Mouse (Mus musculus): ENCODE data around the gene Zbed4.

DNA sequence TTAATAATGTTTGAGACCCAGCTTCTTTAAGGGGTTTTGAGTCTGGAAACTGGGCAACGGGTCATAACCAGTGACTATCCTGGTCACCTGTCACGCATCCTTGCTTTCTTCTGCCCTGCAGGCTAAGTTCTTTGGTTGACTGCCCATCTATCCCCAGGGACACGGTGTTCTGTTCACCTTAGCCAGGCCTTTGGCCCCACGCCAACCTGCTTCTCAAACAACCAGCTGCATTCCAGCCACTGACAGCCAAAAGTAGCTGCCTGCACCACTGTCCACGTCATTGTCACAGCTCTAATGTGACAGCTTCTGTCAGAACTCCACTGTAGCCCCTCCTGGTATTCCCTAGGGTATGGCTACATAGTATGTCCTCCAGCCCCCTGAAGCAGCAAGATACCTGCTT lies 80.0 kb downstream of the Zbed4 start:
- TF ChIP-seq POLR2A (IDR thresholded peaks at IDR 0.05; ENCODE audit: low read depth, low read length) (no peak), CTCF (IDR thresholded peaks at IDR 0.05; ENCODE audit: borderline replicate concordance, insufficient read depth, low read length) (no peak)
